Mouse (Mus musculus) kidney, adult 8-10 months (tissue): ENCODE data around the gene Acss3.

ENCODE experiments used
- DNase-seq, 2 experiments: peaks; one replicate each; pipeline ENCODE4 v3.0.0; 2022

Acss3 gene

GRCm38 (mm10) chr10:106998052-106998625 lies 125.3 kb downstream of the Acss3 start:
- no peak for DNase-seq

GRCm38 (mm10) chr10:106989478-106989877 lies 134.0 kb downstream of the Acss3 start:
- peak; percentile 1 to 19 for DNase-seq

- no peak for DNase-seq
Measured at GRCm38 (mm10) chr10:106975193-106976141, 148.0 kb downstream of the Acss3 start.

- no peak for DNase-seq
Measured at GRCm38 (mm10) chr10:106959026-106959425, 164.4 kb downstream of the Acss3 start.

- peak in 1 of 2 experiments; percentile 3 for DNase-seq
Measured at GRCm38 (mm10) chr10:106941380-106941779, 182.1 kb downstream of the Acss3 start.

- DNase-seq, result no peak
Measured at GRCm38 (mm10) chr10:106939441-106939840, 184.0 kb downstream of the Acss3 start.

GRCm38 (mm10) chr10:106938851-106939250 lies 184.6 kb downstream of the Acss3 start:
- DNase-seq, result no peak

- peak; percentile 49 to 56 for DNase-seq
Measured at GRCm38 (mm10) chr10:106936996-106937395, 186.5 kb downstream of the Acss3 start.

GRCm38 (mm10) chr10:106932571-106933073 lies 190.8 kb downstream of the Acss3 start:
- DNase-seq, result peak in 1 of 2 experiments; percentile 4

- no peak for DNase-seq
Measured at GRCm38 (mm10) chr10:106928576-106929332, 194.7 kb downstream of the Acss3 start.

- DNase-seq, result no peak
Measured at GRCm38 (mm10) chr10:106924798-106925197, 198.7 kb downstream of the Acss3 start.

- no peak for DNase-seq
Measured at GRCm38 (mm10) chr10:106924334-106924733, 199.1 kb downstream of the Acss3 start.

GRCm38 (mm10) chr10:106914822-106915221 lies 208.6 kb downstream of the Acss3 start:
- DNase-seq, result no peak

- no peak for DNase-seq
Measured at GRCm38 (mm10) chr10:106914275-106914674, 209.2 kb downstream of the Acss3 start.

- DNase-seq, result no peak
Measured at GRCm38 (mm10) chr10:106913032-106913431, 210.4 kb downstream of the Acss3 start.

- no peak for DNase-seq
Measured at GRCm38 (mm10) chr10:106910108-106910507, 213.4 kb downstream of the Acss3 start.

GRCm38 (mm10) chr10:106896351-106896750 lies 227.1 kb downstream of the Acss3 start:
- no peak for DNase-seq
